Mouse (Mus musculus) erythroblast, adult 5-6 weeks (primary cell): Measurements from ENCODE around the gene Naaa. TPM values are rescaled to one million over a fixed set of nuclear protein-coding genes. Genes with fewer than 3 reads are reported as not detected.

ENCODE experiments used
- ATAC-seq: replicated peaks from 2 replicates; pipeline ENCODE4 v1.8.0; 2016; ENCODE audit warnings: moderate number of reproducible peaks, mild to moderate bottlenecking, moderate TSS enrichment, inconsistent platforms; ENCODE audit not compliant: poor library complexity, low FRiP score, severe bottlenecking
- total RNA-seq, 2 experiments: library from RNA; stranded (forward) in 1 of 2; stranded (reverse) in 1 of 2; fragments of 150-400 nt in 1 of 2; fragments of 200-764, 138-1000 nt in 1 of 2; gene quantifications; 2 replicates each; pipeline versions ENCODE4 v1.2.3 to v1.2.4; 2015 to 2017; ENCODE audit warnings: low replicate concordance in 2 of 2

The Naaa gene
- total RNA-seq, 2 experiments from 2014 or later: 10.4 to 10.6 TPM

DNA sequence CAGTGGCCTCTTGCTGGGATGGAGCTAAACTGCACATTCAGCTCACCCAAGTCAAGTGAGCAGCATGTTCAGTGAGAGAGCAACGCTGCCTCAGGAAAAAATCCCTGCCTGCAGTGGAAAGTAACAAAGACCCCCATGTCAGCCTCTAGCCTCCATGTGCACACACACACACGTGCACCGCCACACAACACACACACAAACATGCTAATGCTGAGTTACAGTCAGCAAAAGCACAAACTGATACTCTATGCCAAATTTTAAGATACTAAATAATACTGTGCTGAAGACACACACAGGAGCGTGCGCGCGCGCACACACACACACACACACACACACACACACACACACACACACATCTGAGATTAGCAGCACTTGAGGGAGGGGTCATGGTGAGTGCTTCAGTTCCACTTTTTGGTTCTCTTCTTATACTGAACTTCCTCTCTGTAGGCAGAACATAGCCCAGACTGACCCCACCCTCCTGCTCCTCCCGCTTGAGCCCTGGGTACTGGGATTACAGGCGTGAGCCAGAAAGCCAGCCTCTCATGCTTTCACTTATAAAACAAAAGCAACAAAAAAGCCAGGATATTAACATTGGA is 1.1 kb upstream of the Naaa start:
- no peak for ATAC-seq

DNA sequence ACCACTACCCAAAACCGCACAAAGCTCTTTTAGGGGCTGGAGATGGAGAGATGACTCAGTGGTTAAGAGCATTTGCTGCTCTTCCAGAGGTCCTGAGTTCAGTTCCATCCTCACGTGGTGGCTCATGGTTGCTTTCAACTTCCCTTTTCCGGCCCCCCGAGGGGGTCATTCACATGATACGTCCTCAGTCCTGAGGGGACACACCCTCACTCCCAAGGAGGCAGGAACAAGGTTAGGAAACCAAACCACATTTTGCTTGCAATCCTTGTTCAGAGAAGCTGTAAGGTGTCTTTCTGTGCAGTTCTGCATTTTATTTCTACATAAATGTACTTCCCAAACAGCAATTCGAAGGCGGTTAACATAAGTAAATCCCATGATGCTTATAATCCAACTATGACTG is 7.5 kb downstream of the Naaa start:
- no peak for ATAC-seq

DNA sequence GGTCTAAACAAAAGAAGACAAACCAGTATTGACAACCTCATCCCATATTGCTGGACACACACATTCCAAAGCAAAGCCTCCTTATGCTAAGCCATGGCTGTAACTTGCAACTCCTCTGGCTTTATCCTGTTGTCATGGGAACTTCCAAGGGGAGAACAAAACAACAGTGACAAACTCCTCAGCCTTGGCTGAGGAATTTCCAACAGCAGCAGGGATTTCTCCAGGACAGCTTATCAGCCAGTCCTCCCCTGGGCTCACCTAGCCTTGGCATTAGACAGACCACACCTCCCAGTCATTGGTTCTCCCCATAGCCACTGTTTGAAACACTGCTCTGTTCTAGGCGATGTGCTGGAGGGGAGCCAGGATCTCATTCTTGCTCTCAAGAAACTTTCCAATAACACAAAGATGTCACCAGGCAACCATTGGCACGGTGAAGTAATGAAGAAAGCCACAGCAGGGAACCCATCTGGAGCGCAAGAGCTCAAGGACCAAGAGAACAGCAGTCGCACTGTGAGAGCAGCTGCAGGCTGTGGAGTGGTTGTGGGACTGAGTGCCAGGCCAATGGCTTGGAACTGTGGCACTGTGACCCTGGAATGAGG is 14.1 kb downstream of the Naaa start:
- no peak for ATAC-seq

DNA sequence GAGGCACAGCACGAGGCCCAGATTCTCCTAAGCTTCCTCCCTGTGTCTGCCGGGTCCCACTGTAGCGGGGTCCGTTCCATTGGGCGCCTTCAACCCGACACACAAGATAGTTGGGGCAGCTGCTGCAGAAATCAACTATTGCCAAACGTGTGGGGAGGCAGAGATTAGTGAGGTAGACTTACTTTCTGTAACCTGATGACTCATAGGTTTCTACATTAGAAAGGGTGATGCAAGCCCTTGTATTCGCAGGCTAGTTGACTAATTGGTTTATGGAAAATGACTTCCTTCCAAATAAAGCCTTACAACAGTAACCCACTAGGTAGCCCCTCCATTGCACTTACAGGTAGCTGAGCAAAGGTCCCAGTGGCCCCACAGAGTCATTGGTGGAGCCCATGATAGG is 15.3 kb downstream of the Naaa start:
- ATAC-seq: no peak

DNA sequence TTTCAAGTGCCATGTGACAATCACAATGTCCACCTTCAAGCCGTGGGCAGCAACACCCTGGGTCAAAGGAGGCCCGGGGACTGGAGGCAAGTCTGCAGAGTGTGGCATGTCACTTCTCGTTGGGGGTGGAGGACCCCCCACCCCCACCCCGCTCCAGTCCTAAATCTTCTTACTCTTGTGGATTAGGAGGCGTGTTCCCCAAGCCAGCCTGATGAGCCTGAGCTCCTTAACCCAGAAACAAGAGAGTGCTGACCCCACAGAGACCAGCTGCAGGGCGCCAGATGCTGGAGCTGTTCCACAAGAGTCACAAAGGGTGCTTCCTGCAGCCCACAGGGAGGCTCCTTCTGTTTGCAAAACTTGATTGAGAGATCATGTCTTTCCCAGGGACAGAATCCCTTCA is 21.8 kb downstream of the Naaa start, which contains the start of gene Ppef2:
Gene Ppef2 (minus strand): TSS at position 61 of the 400 bp plus-strand sequence.
- ATAC-seq: no peak

DNA sequence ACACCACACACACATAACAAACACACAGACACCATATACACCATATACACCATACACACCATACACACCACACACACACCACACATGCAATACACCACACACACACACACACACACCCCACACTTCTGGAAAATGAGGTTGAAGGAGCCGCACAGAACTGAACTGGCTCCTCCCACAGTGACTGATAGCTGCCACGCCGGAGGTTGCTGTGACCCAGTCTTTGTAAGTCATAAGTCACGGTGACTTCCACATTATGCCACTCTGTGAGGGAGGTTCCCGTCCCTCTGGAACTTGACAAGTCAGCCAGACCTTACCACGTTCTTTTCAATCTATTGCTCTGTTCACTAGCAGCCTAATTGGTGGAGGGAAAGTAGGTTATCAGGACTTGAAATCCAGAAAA is 23.5 kb downstream of the Naaa start:
- ATAC-seq: no peak

DNA sequence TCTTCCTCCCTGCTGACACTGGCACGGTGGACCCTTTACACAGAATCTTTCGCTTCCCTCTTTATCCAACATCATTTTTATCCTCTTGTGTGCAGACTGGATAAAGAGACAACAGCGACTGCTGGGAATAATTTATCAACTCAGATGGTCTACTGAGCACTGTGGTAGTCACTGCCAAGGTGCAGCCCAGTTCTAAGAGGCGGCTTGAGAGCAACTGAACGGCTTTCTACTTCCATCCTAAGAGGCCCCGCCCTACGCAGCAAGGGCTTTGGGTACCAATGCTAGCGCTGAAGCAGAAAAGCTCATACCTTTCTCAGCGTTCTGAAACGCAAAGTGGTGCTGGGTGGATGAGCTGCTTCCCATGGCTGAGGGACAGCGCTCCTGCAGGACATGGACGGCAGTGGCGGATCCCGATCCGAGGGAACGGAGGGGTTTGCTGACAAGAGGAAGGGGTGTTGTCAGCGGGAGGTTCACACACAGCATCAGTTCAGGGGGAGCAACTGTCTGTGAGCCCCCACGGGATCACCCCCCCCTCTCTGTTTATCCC is 25.1 kb downstream of the Naaa start:
- no peak for ATAC-seq

DNA sequence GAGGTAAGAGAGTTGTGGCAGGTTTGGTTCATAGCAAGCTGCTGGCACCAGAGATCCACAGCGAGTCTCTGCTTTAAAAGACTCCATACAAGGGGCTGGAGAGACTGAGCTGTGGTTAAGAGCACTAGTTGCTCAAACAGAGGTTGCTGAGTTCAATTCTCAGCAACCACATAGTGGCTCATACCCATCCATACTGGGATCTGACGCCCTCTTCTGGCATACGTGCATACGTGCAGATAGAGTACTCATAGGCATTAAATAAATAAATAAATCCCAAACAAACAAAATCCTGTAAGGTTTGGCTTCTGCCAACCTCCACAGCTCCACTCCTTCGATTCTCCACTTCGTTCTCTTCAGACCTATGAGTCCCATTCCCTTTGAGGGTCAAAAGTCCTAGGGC is 25.9 kb downstream of the Naaa start:
- ATAC-seq: no peak

DNA sequence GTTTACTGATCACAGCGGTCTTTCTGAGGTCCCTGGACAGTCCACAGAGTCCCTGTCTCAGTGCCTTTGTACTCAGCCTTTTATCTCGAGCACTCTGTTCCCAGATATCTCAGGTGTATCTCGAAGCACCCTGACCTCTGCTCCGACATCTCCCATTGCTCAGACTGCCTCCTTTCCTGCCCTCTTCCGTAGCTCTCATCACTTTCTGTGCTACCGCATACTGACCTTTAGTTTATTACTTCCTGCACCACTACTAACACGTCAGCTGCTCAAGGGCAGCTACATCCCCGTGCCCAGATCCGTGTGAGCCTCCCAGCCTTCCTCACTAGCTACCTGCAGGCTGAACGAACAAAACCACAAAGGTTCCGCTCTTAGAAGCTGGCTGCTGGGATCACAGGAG is 29.4 kb downstream of the Naaa start:
- ATAC-seq: no peak

DNA sequence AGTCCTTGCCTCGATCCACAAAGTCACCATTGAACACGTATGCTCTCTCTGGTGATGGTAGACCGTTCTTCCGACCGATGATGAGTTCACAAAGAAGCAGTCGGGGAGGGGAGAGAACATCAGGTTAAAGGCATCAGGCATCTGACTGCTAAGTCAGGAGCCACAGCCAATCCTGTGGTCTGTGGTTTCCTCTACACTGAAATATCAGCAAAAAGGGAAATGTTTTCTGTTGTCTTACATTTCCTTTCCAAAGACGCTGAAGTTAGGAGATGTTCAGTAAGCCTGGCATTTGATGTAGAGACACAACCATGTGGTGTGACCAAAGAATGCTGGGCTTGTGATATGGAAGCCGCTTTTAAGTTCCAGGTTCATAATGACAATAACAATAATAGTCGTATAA is 32.5 kb downstream of the Naaa start:
- no peak for ATAC-seq

DNA sequence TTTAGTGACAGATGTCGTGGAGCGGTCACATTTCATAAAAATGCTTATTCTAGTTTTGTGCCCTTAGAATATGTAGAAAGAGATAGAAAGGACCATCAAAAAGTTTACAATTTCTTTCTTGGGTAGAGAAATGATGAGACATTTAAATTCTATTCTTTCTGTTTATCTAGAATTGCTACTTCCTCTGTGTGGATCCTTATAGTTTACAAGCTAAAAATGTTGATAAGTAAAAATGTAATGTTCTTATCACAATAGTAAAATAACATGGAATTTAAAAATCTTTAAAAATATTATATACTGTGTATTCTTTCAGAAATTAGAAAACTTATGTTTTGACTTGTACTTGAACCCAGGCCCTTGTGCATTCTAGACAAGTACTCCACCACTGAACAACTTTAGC is 33.1 kb downstream of the Naaa start:
- ATAC-seq: no peak

DNA sequence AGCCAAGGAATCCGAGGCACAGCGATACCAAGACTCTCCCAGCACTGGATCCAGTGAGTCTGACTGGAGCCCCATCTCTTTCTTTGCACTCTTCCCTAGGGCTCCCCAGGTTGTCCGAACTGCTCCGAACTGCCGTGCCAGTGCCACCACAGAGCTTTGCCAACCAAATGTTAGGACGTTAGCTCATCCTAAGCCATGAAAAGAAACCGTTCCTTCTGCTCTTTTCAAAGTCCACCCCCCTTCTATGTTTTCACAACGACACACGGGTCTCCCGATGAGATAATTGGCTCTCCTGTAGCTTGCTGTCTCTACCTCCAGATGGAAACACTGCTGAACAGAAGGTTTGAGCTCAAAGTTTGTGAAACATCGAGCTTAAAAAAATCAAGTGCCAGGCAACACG is 37.2 kb downstream of the Naaa start:
- ATAC-seq: no peak

DNA sequence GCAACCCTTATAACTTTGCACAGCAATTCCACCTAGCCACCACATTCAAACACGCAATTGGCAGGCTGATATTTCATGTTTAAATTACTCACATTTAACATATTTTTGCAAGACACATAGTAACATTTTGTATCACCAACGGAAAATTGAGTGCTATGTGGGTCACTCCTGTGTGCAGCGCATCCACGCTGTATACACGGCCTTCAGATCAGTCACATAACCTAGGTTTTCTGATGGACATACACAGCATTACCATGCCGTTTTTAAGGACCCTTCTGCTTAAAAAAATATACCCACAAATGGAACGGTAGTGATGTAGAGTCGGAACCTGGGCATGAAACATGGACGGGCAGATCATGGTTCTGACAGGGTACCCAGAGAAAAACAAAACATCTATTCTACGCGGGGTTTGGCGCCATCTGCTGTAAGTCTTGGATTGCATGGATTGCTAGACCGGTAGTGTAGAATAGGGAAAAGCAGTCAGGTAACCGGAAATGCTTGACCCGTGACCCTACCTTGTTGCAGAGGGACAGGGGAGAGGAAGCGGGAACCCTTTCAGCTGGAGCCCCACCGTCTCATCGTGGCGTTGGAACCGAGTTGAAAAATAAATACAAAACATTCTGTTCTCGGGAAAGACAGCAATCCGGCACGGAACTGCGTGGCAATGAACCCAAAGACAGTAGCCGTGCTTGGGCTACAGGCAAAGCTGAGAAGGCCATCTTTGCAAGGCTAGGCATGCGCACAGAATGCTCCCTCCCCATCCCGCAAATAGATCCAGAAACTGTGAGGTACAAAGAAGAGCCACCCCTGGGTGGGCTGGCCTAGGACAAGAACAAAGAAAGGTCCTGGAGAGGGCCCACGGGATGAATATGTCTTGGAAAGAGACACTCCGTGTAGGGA is 38.4 kb downstream of the Naaa start:
- ATAC-seq: no peak

DNA sequence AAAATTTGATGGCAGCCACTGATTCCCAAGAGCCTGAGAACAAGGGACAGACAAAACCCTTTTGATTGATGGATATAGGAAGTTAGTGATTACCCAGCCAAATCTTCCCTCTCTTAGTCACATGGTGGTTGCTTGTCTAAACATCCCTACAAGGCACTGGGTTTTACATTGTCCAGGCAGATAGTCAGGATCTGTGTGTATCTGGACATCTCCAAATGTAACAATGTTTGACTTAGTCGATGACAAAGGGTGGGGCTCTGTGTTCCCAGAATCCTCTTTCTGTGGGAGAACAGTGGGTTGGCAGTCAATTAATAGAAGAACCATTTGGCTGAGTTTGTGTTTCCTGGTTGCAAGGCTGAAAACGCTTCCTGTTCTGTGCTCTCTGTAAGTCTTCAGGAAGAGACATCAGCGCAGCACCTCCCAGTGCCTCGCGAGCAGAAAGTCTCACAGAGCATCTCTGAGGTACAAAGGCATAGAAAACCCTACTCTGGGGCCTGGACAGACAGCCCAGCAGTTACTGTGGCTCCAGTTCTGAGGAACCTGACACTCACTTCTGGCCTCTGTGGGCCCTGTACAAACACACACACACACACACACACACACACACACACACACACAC is 42.9 kb downstream of the Naaa start:
- no peak for ATAC-seq

DNA sequence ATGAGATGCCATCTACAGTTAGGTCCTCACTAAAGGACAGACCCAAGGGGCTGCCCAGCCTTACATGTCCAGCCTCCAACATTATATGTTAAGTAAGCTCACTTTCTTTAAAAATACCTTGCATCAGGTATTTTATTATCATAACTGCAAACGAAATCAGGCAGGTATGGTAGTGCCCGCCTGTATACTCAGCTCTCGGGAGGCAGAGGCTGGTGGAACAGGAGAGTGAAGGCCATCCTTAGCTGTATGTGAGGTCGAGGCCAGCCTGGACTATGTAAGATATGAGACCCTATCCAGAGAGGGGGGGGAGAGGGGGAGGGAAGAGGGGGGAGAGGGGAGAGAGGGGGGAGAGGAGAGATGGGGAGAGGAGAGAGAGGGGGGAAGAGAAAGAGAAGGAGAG is 44.6 kb downstream of the Naaa start:
- ATAC-seq: no peak

DNA sequence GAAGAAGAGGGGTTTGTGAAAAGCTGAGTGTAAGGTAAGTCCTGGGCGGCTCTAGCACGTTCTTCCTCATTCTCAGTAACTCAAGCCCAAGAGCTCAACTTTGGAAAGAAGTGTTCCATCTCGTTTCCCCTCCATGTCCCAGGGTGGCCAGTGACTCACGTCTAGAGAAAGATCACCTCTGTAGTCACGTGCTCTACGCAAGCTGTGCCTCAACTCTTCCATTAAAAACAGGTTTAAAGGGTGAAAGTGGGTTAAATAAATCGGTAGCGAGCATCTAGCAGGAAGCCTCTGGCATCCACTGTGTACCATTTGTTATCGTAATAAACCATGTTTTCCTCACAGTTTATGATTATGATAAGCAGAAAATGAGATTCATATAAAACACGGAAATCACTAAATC is 46.1 kb downstream of the Naaa start:
- no peak for ATAC-seq

DNA sequence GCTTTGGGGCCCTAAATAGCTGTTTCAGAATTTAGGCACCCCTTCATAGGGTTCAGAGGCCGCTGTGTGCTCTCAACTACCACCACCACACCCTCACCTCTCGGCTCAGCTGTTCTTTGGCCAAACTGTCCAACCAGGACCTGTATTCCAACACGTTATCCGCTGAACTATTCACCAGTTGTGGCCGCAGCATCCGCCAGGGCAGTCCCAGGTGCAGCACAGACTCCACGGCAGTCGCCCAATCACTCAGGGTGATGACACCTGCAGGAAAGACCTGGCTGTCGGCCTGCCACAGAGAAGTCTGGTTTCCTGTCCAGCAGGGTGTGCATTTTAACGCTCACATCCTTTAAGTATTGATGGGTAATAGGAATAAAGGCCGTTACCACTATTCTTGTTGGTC is 47.7 kb downstream of the Naaa start:
- ATAC-seq: no peak

DNA sequence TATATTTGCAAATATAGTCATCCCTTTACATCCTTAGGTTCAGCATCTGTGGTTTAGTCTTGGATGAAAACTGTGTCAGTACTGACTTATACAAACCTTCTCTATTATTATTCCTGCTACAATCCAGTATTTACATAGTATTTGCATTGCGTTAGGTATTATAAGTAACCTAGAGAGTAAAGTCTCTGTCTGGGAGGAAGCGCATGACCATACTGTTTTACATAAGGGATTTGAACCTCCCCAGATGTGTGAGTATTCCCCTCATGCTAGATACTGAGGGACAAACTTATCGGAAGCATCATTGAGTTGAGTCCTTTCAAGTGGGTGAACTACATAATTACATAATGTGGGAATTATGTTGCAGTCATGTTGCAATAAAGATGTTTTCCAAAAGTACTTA is 48.5 kb downstream of the Naaa start:
- ATAC-seq: no peak

DNA sequence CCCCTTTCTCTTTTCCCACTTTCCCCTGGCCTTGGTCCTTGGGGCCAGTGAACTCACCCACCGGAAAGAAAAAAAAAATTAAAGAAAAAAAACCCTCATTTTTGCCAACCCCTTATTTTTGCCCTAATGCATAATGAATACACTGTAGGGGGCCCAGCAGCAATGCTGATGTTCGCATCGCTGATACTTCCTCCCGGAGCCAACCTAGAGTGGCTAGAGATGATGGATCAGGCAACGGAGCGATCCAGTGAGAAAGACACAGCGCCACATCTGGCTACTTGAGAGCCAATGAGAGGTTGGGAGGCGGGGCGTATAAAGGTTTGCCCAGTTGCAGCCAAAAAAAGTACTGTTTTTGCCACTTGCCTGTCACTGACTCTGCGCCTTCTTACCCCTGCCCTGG is 49.2 kb downstream of the Naaa start:
- ATAC-seq: no peak

DNA sequence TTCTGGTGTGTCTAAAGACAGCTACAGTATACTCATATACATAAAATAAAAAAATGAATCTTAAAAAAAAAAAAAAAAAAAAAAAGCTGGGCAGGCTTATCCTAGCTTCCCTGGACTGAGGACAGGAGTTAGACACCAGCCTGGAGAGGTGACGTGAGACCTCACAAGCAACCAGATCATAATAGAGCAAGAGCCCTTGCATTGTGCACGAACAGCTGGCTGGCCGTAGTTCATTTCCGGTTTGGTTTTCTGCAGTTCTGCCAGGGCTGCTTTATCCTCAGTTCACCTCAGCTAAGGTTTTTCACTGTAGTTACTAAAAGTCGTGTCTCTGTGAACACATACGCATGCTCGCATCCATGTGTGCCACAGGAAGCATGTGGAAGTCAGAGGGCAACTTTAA is 50.2 kb downstream of the Naaa start:
- no peak for ATAC-seq
